Mouse (Mus musculus) layer of hippocampus, postnatal 14 days (tissue): ENCODE results near the gene Olfr1380. TPM values are rescaled to one million over a fixed set of nuclear protein-coding genes. Genes with fewer than 3 reads are reported as not detected.

Experiments used
- total RNA-seq, 2 experiments: library from RNA; stranded (reverse); gene quantifications; 2 replicates each; pipeline ENCODE4 v1.2.3; 2021

The Olfr1380 gene
- total RNA-seq, 2 experiments from 2014 or later, result not detected

Other genes with a start within 250 kb of the Olfr1380 start
- not detected for gene Olfr1391, start 234.1 kb upstream of the Olfr1380 start, total RNA-seq
- not detected for gene Olfr1390, start 221.7 kb upstream of the Olfr1380 start, total RNA-seq
- gene Olfr1389, start 133.8 kb upstream of the Olfr1380 start, total RNA-seq, result not detected
- under 1 TPM; 0.28 to 0.33 TPM for gene Olfr1388, start 120.3 kb upstream of the Olfr1380 start, total RNA-seq
- not detected for gene Olfr1387, start 101.5 kb upstream of the Olfr1380 start, total RNA-seq
- gene Olfr1386, start 91.8 kb upstream of the Olfr1380 start, total RNA-seq, result not detected
- gene Olfr1385, start 67.8 kb upstream of the Olfr1380 start, total RNA-seq, result under 1 TPM; 0.12 to 0.14 TPM
- not detected for gene Olfr1384, start 50.2 kb upstream of the Olfr1380 start, total RNA-seq
- gene Olfr1383, start 37.2 kb upstream of the Olfr1380 start, total RNA-seq, result under 1 TPM in 1 of 2 experiments, not detected in 1; 0.50 TPM
- not detected for gene Olfr1382, start 28.6 kb upstream of the Olfr1380 start, total RNA-seq
- not detected for gene Olfr1381, start 13.4 kb upstream of the Olfr1380 start, total RNA-seq
- gene Flt4, start 52.4 kb downstream of the Olfr1380 start, total RNA-seq, result 1 to 10 TPM; 3.4 TPM
- gene Scgb3a1, start 106.7 kb downstream of the Olfr1380 start, total RNA-seq, result not detected
- 10 to 100 TPM; 47.6 to 49.8 TPM for gene Cnot6, start 155.8 kb downstream of the Olfr1380 start, total RNA-seq
- 1 to 10 TPM; 6.6 to 7.9 TPM for gene Gfpt2, start 237.3 kb downstream of the Olfr1380 start, total RNA-seq